Mouse (Mus musculus) heart, embryonic 12.5 days (tissue): ENCODE data around the gene Gm29666. TPM values are rescaled to one million over a fixed set of nuclear protein-coding genes. Genes with fewer than 3 reads are reported as not detected.

Experiments used
- ATAC-seq: fragments of 200-750 bp; cut with Nextera tagmentation; 2 replicates; pipeline ENCODE4 v1.8.0; 2017; ENCODE audit warnings: moderate TSS enrichment, moderate library complexity; ENCODE audit not compliant: insufficient number of reproducible peaks, low FRiP score
- H3K27ac ChIP-seq: fragments of 300-500 bp; sonication (generic); 2 replicates; pipeline ENCODE4 v1.5.1; 2016; ENCODE audit warnings: mild to moderate bottlenecking, moderate library complexity; ENCODE audit not compliant: poor library complexity, severe bottlenecking
- H3K27me3 ChIP-seq: fragments of 300-500 bp; sonication (generic); replicated peaks from 2 replicates; pipeline ENCODE4 v1.6.1; 2016; ENCODE audit warnings: mild to moderate bottlenecking, moderate library complexity
- H3K36me3 ChIP-seq: fragments of 300-500 bp; sonication (generic); 2 replicates; pipeline ENCODE4 v1.6.1; 2016; ENCODE audit warnings: mild to moderate bottlenecking, moderate library complexity
- H3K4me1 ChIP-seq: fragments of 300-500 bp; sonication (generic); replicated peaks from 2 replicates; pipeline ENCODE4 v1.6.1; 2016; ENCODE audit warnings: mild to moderate bottlenecking
- H3K4me2 ChIP-seq: fragments of 300-500 bp; sonication (generic); 2 replicates; pipeline ENCODE4 v1.6.1; 2016; ENCODE audit warnings: mild to moderate bottlenecking, moderate library complexity
- H3K4me3 ChIP-seq: fragments of 300-500 bp; sonication (generic); 2 replicates; pipeline ENCODE4 v1.5.1; 2016; ENCODE audit warnings: mild to moderate bottlenecking
- H3K9ac ChIP-seq: fragments of 300-500 bp; sonication (generic); 2 replicates; pipeline ENCODE4 v1.6.1; 2016; ENCODE audit warnings: mild to moderate bottlenecking, moderate library complexity
- H3K9me3 ChIP-seq: fragments of 300-500 bp; sonication (generic); replicated peaks from 2 replicates; pipeline ENCODE4 v1.6.1; 2016; ENCODE audit warnings: mild to moderate bottlenecking, moderate library complexity
- WGBS: fragments of 180-500 bp; shearing (Covaris S2); methylation state at CpG from one replicate; pipeline ENCODE4 v1.1.7; 2016; 5-methylcytosine and 5-hydroxymethylcytosine counted together
- polyA plus RNA-seq: library from polyadenylated mRNA; unstranded; fragments of >200 nt; fragmentation: Nextera tagmentation; extraction: Ambion mirVana; gene quantifications from 2 replicates; pipeline ENCODE4 v1.2.1, GENCODE M21; 2016

Gm29666 gene
- 0.35 and 0.43 TPM in 2 replicates for polyA plus RNA-seq

DNA sequence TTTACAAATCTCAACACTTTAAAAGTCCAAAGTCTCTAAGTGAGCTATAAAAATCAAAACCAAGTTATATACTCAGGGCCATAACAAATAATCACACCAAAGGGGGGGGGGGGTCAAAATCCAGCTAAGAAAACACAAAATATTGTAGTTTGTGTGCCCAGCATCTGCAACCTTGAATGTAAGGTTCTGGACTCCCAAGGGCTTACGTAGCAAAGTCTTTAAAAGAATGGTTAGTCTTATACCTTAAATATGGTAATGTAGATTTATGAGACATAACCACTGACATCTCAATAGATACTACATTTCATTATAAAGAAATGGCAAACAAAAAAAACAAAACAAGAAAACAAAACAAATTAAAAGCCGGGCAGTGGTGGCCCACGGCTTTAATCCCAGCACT is at the start of gene Gm29666:
Gene Gm29666, minus strand, starts transcription at position 101 of the 400 bp plus-strand sequence.
- H3K27ac ChIP-seq = no peak within 1 kb of the TSS
- no peaks in the 10 kb centered on the region for H3K27me3 ChIP-seq
- whole genome bisulfite sequencing = 96% methylated on average over 3 of the region's 3 CpGs
- H3K4me3 ChIP-seq = no peak within 1 kb of the TSS
- H3K4me1 ChIP-seq = peaks cover 11% of the 10 kb centered on the region
- no peak for ATAC-seq
- no peak within 1 kb of the TSS for H3K4me2 ChIP-seq
- H3K9me3 ChIP-seq = no peaks in the 10 kb centered on the region
- H3K36me3 ChIP-seq = no peaks in the 10 kb centered on the region; the same call in 1 of the 2 replicates
- no peak within 1 kb of the TSS for H3K9ac ChIP-seq

DNA sequence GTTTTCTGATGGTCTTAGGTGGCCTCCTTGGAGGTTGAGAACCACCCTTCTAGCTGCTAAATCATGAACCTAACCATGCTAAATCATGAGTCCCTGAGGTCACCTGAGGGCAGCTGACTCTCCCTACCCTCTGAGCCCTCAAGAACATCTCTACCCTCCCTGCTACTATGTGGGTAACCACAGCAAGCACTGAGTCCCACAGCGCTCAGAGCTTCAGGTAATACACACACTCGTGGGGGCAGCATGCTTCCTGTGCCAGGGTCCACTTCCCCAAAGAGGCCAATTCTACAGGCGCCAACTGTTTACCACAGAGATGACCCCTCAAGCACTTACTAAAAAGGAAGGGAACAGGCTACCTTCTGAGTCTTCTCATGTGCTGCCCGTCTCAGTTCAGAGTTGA is 48.7 kb upstream of the Gm29666 start:
- Histone ChIP-seq H3K4me2 (no peak overlapping the region), H3K9me3 (no peaks in the 10 kb centered on the region), H3K9ac (no peak overlapping the region), H3K4me1 (no peaks in the 10 kb centered on the region), H3K36me3 (0 out of 2 replicates have a peak, but pooled peaks cover 5% of the 10 kb centered on the region), H3K27ac (no peak overlapping the region), H3K4me3 (no peak overlapping the region), H3K27me3 (no peaks in the 10 kb centered on the region)
- 78% methylated on average over 4 of the region's 4 CpGs for WGBS
- no peak for ATAC-seq

DNA sequence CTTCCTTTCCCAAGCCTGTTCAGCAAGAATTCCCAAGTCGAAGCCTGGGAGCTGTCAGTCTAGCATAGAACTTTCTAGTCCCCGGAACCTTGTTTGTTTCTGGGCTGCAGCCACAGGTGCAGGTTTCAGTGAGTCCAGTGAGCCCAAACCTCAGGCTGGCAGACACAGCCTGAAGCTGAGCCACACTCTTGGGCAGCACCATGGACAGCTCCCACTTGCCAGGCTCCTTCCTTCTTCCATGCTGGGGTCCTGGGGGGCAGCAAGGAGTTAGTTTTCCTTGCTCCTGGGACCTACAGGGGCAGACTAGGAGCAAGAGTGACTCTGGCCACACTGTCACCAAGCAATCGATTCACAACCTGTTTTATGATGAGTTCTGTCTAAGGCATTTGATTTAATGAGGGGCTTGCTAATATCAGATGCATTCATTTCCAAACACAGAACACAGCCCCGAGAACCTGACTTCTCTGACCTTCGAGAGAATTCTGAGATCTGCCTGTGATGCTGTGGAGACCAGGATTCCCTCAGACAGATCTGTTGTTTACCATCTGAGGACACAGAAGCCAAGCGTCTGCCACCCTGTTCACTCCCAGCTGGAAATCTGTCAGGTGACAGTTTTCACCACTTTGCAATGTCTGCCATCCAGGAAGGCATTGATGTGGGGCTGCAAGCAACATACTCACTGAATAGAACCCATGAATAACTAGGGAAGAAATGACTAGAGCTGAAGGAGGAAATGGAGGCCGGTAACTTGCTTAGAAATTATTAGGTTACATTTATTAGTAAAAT is 45.9 kb upstream of the Gm29666 start:
- H3K4me3 ChIP-seq = no peak overlapping the region
- 0 out of 2 replicates have a peak, but pooled peaks cover 5% of the 10 kb centered on the region for H3K36me3 ChIP-seq
- H3K4me1 ChIP-seq = no peaks in the 10 kb centered on the region
- H3K4me2 ChIP-seq = no peak overlapping the region
- H3K9ac ChIP-seq = no peak overlapping the region
- WGBS = 50% methylated on average over 7 of the region's 7 CpGs
- no peaks in the 10 kb centered on the region for H3K27me3 ChIP-seq
- H3K9me3 ChIP-seq = no peaks in the 10 kb centered on the region
- no peak for ATAC-seq
- no peak overlapping the region for H3K27ac ChIP-seq

DNA sequence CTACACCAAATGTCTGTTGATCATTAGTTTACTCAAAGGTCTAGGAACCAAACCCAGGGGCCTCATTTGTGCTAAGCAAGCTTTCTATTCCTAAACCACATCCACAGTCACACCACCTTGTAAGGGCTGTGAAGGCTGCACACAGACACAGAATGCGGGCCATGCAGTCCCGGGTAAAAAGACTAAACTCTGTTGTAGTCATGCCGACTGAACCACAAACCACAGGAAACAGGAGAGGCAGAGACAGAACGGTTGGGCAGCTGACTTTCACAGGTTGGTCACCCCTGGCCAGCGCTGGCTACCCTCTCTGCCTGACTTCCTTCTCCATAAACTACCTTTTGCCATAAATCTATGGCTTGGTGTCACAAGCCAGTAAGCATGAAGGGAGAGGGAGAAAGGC is 44.9 kb upstream of the Gm29666 start:
- WGBS = 75% methylated on average over 5 of the region's 5 CpGs
- ATAC-seq = no peak
- Histone ChIP-seq H3K9ac (no peak overlapping the region), H3K36me3 (no peaks in the 10 kb centered on the region), H3K4me2 (no peak overlapping the region), H3K4me1 (no peaks in the 10 kb centered on the region), H3K27me3 (no peaks in the 10 kb centered on the region), H3K4me3 (no peak overlapping the region), H3K9me3 (no peaks in the 10 kb centered on the region), H3K27ac (no peak overlapping the region)

DNA sequence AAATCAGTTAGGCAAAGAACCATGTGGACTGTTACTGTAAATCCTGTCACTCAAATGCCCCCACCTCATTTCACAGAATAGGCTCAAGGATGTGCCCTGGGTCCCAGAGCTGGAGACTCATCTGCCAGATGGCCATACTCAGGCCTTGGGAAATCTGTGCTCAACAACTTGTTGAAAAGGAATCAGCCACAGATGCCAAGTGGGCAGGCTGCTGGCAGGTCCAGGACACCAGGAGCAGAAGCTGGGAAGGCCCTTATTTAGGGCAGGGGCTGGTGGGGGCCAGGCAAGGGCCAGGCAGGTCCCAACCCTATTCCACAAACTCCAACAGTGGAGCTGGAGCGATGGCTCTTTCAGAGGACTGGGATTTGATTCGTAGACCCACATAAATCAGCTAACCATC is 42.7 kb upstream of the Gm29666 start:
- Histone ChIP-seq H3K4me3 (no peak overlapping the region), H3K27ac (no peak overlapping the region), H3K4me1 (no peaks in the 10 kb centered on the region), H3K27me3 (no peaks in the 10 kb centered on the region), H3K36me3 (no peaks in the 10 kb centered on the region; the same call in 1 of the 2 replicates), H3K9me3 (no peaks in the 10 kb centered on the region), H3K4me2 (no peak overlapping the region), H3K9ac (no peak overlapping the region)
- no peak for ATAC-seq
- 86% methylated on average over 2 of the region's 2 CpGs for WGBS

DNA sequence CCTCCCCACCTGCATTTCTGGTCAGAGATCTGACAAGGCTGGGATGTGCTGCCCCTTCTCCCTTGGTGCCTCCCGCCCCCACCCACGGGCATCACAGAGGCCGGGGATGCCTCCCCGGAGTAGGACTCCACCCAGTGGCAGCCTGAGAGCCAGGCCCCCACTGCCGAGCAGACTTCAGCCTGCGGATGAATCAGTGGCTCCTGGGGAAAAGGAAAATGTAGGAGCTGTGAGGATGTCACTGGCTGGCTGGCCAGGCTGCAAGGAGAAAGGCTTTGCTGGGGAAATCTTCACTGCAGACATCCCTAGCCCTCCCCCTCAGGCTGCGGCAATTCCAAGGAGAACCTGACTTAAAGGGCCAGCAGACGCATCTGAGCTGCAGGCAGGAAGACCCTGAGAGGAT is 40.9 kb upstream of the Gm29666 start:
- no peak overlapping the region for H3K9ac ChIP-seq
- no peak for ATAC-seq
- H3K36me3 ChIP-seq = peaks cover 6% of the 10 kb centered on the region
- H3K4me2 ChIP-seq = no peak overlapping the region
- H3K4me1 ChIP-seq = no peaks in the 10 kb centered on the region
- no peak overlapping the region for H3K4me3 ChIP-seq
- WGBS = 27% methylated on average over 8 of the region's 8 CpGs
- no peaks in the 10 kb centered on the region for H3K27me3 ChIP-seq
- no peaks in the 10 kb centered on the region for H3K9me3 ChIP-seq
- no peak overlapping the region for H3K27ac ChIP-seq

DNA sequence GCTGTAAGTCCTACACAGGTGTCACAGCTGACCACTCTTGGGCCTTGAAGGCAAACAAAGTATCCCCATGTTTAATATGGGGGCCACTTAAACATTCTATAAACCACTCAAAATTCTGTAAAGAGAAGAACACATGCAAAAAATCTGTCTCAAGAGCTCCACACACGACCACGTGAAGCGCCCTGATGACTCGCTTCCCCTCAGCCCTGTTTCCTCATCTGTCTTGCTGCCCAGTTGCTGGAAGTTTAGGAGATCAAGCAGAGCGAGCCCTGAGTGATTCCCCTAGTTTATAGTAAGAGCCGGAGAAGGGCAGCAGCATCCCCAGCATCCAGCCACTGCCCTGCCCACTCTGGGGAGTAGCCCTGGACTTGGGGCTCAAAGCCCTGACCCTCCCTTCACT is 40.1 kb upstream of the Gm29666 start:
- no peak overlapping the region for H3K9ac ChIP-seq
- H3K27me3 ChIP-seq = no peaks in the 10 kb centered on the region
- H3K9me3 ChIP-seq = no peaks in the 10 kb centered on the region
- no peak overlapping the region for H3K4me2 ChIP-seq
- H3K4me1 ChIP-seq = no peaks in the 10 kb centered on the region
- H3K27ac ChIP-seq = no peak overlapping the region
- peaks cover 14% of the 10 kb centered on the region for H3K36me3 ChIP-seq
- H3K4me3 ChIP-seq = no peak overlapping the region
- ATAC-seq = no peak
- WGBS = 71% methylated on average over 6 of the region's 6 CpGs

DNA sequence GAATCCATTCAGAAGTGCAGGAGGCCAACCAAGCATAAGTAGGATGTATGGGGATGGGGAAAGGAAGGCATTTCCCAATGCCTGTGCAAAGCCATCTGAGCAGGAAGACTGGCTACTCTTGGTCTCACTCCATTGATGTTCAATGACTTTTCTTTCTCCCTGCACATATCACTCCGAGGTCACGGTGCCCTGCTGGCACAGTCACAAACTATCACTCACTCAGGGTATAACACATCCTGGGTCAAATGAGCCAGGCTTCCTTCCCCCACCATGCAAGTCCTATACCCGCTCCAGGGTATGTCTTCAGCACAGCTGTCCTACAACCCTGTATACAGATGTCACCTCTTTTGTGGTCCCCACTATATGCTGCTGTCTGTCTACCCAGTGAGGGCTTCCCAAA is 38.5 kb upstream of the Gm29666 start:
- no peaks in the 10 kb centered on the region for H3K27me3 ChIP-seq
- no peak for ATAC-seq
- no peak overlapping the region for H3K27ac ChIP-seq
- no peaks in the 10 kb centered on the region for H3K4me1 ChIP-seq
- H3K9ac ChIP-seq = no peak overlapping the region
- peaks cover 24% of the 10 kb centered on the region for H3K36me3 ChIP-seq
- WGBS = 95% methylated on average over 3 of the region's 3 CpGs
- H3K9me3 ChIP-seq = no peaks in the 10 kb centered on the region
- H3K4me3 ChIP-seq = no peak overlapping the region
- no peak overlapping the region for H3K4me2 ChIP-seq

DNA sequence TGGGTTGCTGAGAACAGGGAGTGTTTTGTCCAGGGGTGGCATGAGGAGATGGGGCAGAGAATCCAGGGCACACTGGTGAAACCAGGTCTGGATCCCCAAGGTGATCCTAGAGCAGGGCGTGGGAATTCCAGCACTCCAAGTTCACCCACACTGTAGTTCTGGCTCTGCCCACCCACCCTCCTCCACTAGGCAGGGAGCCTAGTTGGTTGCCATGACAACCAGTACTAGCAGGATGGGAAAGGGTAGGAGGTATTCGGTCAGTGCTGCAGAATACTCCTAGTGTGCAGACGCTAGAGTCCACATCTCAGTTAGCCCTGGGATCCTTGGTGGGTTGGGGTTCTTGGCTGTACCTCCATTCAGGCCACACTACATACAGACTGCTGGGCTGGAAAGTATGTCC is 38.0 kb upstream of the Gm29666 start:
- WGBS = 51% methylated on average over 3 of the region's 3 CpGs
- ATAC-seq = no peak

DNA sequence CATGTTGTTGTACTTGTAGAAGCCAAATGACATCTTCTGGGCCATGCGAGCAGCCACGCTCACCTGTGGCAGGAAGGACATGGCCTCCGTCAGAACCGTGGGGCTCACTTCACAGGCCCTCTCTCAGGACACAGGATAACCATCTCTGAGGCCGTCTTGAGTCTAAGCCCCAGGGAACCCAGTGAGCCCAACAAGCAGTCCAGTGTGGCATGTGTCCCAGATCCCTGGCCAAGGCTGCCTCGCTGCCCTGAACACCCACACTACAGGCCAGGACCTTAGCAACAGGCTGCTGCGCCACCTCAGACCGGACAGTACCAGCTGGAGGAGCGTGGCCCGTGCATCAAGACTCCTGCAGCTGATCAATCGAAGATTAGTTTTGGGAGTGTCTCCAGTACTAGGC is 33.4 kb upstream of the Gm29666 start:
- H3K27me3 ChIP-seq = no peaks in the 10 kb centered on the region
- peaks cover 11% of the 10 kb centered on the region for H3K4me1 ChIP-seq
- H3K9me3 ChIP-seq = no peaks in the 10 kb centered on the region
- no peak overlapping the region for H3K27ac ChIP-seq
- 88% methylated on average over 11 of the region's 11 CpGs for WGBS
- ATAC-seq = no peak
- no peak overlapping the region for H3K4me3 ChIP-seq
- peaks cover 71% of the 10 kb centered on the region for H3K36me3 ChIP-seq
- H3K9ac ChIP-seq = no peak overlapping the region
- no peak overlapping the region for H3K4me2 ChIP-seq

More for the DNA sequence above, 38.0 kb upstream of the Gm29666 start:
- Histone ChIP-seq H3K27ac (no peak overlapping the region), H3K9me3 (no peaks in the 10 kb centered on the region), H3K36me3 (peaks cover 29% of the 10 kb centered on the region), H3K4me2 (no peak overlapping the region), H3K27me3 (no peaks in the 10 kb centered on the region), H3K4me1 (no peaks in the 10 kb centered on the region), H3K4me3 (no peak overlapping the region), H3K9ac (no peak overlapping the region)

DNA sequence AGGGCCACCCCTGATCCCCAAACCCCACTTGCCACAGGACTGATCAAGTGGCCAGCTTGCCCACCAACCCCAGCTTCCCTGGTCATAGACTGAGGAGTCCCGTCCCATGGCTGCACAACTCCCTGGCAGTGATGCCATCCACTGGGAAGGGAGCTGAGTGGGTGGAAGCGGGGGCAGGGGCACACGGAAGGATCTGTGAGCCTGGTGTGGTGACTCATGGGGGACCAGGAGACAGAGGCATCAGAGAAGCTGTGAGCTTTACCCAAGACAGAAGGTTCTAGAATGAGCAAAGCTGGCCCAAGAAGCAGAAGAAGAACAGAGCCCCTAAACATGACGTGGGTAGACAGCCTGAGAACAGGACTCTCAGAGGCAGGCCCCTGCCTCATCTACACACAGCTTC is 30.2 kb upstream of the Gm29666 start:
- H3K4me1 ChIP-seq = peaks cover 11% of the 10 kb centered on the region
- H3K9ac ChIP-seq = no peak overlapping the region
- H3K4me3 ChIP-seq = no peak overlapping the region
- no peak for ATAC-seq
- H3K36me3 ChIP-seq = peaks cover 62% of the 10 kb centered on the region
- H3K27me3 ChIP-seq = no peaks in the 10 kb centered on the region
- H3K27ac ChIP-seq = no peak overlapping the region
- 84% methylated on average over 4 of the region's 4 CpGs for WGBS
- no peaks in the 10 kb centered on the region for H3K9me3 ChIP-seq
- no peak overlapping the region for H3K4me2 ChIP-seq

DNA sequence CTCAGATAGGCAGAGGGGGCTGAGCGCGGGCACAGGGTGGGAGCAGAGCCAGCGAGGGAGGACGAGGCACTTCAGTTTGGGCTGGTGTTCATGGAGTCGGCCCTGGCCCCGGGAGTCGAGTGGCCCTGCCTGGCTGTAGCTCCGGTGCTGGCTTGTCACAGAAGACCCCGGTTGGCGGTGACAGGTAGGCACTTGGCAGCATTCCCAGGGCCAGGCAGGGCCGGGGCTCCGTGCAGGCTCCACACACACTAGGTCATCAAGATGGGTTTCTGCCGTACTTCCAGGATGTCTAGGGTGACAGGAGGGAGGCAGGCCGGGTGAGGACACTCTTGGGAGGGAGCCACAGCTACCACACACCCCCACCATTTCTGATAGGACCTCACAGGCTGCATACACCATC is 29.2 kb upstream of the Gm29666 start:
- H3K27ac ChIP-seq = no peak overlapping the region
- H3K4me2 ChIP-seq = no peak overlapping the region
- H3K27me3 ChIP-seq = no peaks in the 10 kb centered on the region
- no peaks in the 10 kb centered on the region for H3K9me3 ChIP-seq
- WGBS = 43% methylated on average over 14 of the region's 14 CpGs
- peak overlapping the region; percentile 10; the same call in 1 of the 2 replicates for H3K9ac ChIP-seq
- H3K36me3 ChIP-seq = peaks cover 57% of the 10 kb centered on the region
- peaks cover 20% of the 10 kb centered on the region for H3K4me1 ChIP-seq
- no peak for ATAC-seq
- no peak overlapping the region for H3K4me3 ChIP-seq
